In the genomic region with DNA sequence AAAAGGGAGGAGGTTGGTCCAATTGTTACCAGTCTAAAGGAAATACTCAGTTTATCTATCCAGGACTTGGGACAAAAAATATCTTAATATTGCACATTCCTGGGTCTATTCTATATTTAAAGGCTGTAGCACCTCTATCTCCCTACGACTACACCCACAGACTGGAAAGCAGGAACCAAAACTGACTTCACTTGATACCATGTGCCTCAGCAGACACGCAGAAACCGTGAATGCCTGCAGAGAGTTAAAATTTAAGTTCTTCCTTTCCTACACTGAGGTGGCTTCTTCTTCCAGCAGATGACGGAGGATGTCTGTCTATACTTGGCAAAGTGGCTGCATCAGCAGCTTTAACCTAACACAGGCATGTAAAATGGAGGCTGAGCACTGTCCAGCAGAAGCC, we compare ENCODE assay signal across 31 mouse cellular contexts. TPM values are rescaled to one million over a fixed set of nuclear protein-coding genes. Genes with fewer than 3 reads are reported as not detected.
"Had no signal": no experiment of that assay in that cellular context is flagged by ENCODE, and none has a peak within 500 bp of the region (broad histone marks: within the 10 kb centered on the region; RNA-seq: fewer than 3 reads in every experiment).

No protein-coding gene starts in this region.

- H3K4me3 ChIP-seq: left cerebral cortex, adult 2 months; limb, embryonic 12.5 days; limb, embryonic 15.5 days; lung, embryonic 15.5 days; midbrain, embryonic 12.5 days; midbrain, embryonic 15.5 days; neural tube, embryonic 13.5 days; stomach, embryonic 15.5 days had no signal

- DNase-seq: kidney, adult 18-20 months; kidney, postnatal 25 days; layer of hippocampus, postnatal 36 days; left cerebral cortex, postnatal 4 days; lung, adult 18-20 months; lung, postnatal 10 days; lung, postnatal 36 days; retina, postnatal 1 day; right cerebral cortex, postnatal 25 days; spleen, adult 18-20 months; thymus, postnatal 36 days had no signal

- ATAC-seq: midbrain, embryonic 15.5 days had no signal

- H3K9me3 ChIP-seq: limb, embryonic 15.5 days; lung, embryonic 15.5 days; stomach, embryonic 15.5 days had no signal

- H3K27me3 ChIP-seq: limb, embryonic 12.5 days; limb, embryonic 15.5 days; lung, embryonic 15.5 days; midbrain, embryonic 12.5 days; midbrain, embryonic 15.5 days; neural tube, embryonic 13.5 days; stomach, embryonic 15.5 days had no signal

- H3K4me1 ChIP-seq: limb, embryonic 12.5 days; limb, embryonic 15.5 days; lung, embryonic 15.5 days; midbrain, embryonic 12.5 days; midbrain, embryonic 15.5 days; neural tube, embryonic 13.5 days; stomach, embryonic 15.5 days had no signal

RNA-seq across cellular contexts. Expression of a gene that starts 42.4 kb away (rescaled TPM):
- total RNA-seq: layer of hippocampus, adult 8-10 months; layer of hippocampus, postnatal 10 days; layer of hippocampus, postnatal 36 days; left cerebral cortex, adult 2 months; left cerebral cortex, postnatal 14 days; left cerebral cortex, postnatal 4 days; megakaryocyte-erythroid progenitor cell, adult 5-6 weeks; neutrophil, adult 5-6 weeks had no signal
- polyA plus RNA-seq: kidney, embryonic 14.5 days; kidney, postnatal 0 days; large intestine, adult 2 months; limb, embryonic 12.5 days; limb, embryonic 15.5 days; liver, embryonic 11.5 days; liver, embryonic 14.5 days; lung, embryonic 15.5 days; midbrain, embryonic 12.5 days; midbrain, embryonic 15.5 days; neural tube, embryonic 13.5 days; stomach, embryonic 15.5 days; thymus, postnatal 0 days; urinary bladder, adult 2 months had no signal
